Mouse (Mus musculus) lung, adult 2 months (tissue): ENCODE measurements around the gene Glyat.

Experiments used
- CTCF ChIP-seq: fragments of 200-500 bp; IDR thresholded peaks from 2 replicates; pipeline ENCODE4 v1.5.1; 2011; ENCODE audit warnings: mild to moderate bottlenecking, low read length, control low read depth; ENCODE audit not compliant: insufficient read depth
- POLR2A ChIP-seq: fragments of 200-500 bp; IDR thresholded peaks from 2 replicates; pipeline ENCODE4 v1.6.1; 2011; ENCODE audit warnings: low read depth, mild to moderate bottlenecking, control low read depth, low read length, borderline replicate concordance; ENCODE audit errors: extremely low read depth

DNA sequence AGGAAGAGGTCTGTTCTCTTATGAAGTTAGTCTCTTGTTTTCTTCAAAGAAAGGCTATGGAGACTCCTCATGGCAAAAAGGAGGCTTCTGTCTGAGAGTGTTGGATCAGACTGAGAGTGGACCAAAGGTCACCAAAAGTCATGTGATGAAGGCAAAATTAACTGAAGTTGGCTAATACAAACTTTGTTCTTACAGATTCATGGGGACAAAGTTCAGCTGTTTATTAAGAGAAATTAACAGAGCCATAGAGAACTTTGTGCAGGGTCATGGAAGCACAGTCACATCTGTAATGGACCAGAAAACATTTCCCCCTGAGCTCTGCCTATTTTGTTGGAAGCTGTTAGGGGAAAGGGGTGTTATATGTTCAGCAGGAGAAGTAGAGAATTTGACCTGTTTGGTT is 24.8 kb upstream of the Glyat start:
- TF ChIP-seq CTCF, result no peak
- no peak for TF ChIP-seq POLR2A
